Mouse (Mus musculus): Measurements from ENCODE around the gene Rhox1. TPM values are rescaled to one million over a fixed set of nuclear protein-coding genes. Genes with fewer than 3 reads are reported as not detected.
"Not testable (repeated sequence)": the region's sequence is repeated elsewhere in the genome, so short reads cannot be mapped to it uniquely, and the experiment has no call there.

The Rhox1 gene
- polyA plus RNA-seq (2015; fragmentation: Nextera tagmentation; extraction: Ambion mirVana), result not detected in 2 replicates

DNA sequence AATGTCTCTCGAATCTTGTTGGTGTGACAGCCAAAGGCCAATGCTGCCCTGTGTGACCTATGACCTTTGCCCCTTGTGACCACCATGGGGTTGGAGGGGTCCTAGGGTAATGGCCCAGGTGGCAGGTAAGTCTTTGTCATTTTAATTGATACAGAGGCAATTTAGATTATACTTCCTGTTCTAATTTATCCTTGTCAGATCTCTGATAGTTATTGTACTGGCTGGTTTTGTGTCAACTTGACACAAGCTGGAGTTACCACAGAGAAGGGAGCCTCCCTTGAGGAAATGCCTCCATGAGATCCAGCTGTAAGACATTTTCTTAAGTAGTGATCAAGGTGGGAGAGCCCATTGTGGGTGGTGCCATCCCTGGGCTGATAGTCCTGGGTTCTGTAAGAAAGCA is at the start of gene Rhox1:
Rhox1 (minus strand) TSS at position 101 of the 400 bp plus-strand sequence.
- not testable (repeated sequence) for ATAC-seq; H3K9ac ChIP-seq (ENCODE audit: low read depth, low read length); H3K27ac ChIP-seq (ENCODE audit: low read length); H3K4me1 ChIP-seq (ENCODE audit: control insufficient read depth, insufficient read depth, low read length); H3K9me3 ChIP-seq (ENCODE audit: control insufficient read depth, low read length); H3K27me3 ChIP-seq (replicated peaks; ENCODE audit: control insufficient read depth, insufficient read depth, low read length); H3K36me3 ChIP-seq (ENCODE audit: control insufficient read depth, insufficient read depth, low read length); H3K4me2 ChIP-seq (ENCODE audit: low read depth, low read length); H3K4me3 ChIP-seq (ENCODE audit: low read length)
- 71% methylated on average over 1 of the region's 1 CpGs for WGBS

DNA sequence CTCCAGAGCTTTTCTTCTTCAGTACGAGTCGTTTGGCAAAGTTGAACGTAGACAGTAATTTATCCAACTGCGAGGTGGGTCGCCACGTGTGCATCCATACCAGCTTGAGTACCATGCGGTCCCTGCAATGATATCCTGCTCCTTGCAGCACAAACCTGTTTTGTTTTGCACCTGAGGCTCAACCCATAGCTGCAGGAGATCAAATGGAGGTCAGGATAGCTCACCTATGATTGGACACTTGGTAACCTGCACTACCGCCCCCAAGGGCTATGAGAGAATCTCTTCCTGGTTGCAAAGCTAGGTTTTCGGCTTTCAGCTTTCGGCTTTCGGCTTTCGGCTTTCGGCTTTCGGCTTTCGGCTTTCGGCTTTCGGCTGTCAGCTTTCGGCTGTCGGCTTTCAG is 43.0 kb upstream of the Rhox1 start, which contains the start of gene Rhox4a:
Rhox4a (plus strand) TSS at position 301 of the 400 bp plus-strand sequence.
- not testable (repeated sequence) for H3K4me2 ChIP-seq (ENCODE audit: low read depth, low read length); H3K4me1 ChIP-seq (ENCODE audit: control insufficient read depth, insufficient read depth, low read length); H3K36me3 ChIP-seq (ENCODE audit: control insufficient read depth, insufficient read depth, low read length); H3K27ac ChIP-seq (ENCODE audit: low read length); H3K9ac ChIP-seq (ENCODE audit: low read depth, low read length); H3K27me3 ChIP-seq (replicated peaks; ENCODE audit: control insufficient read depth, insufficient read depth, low read length); ATAC-seq; H3K9me3 ChIP-seq (ENCODE audit: control insufficient read depth, low read length); H3K4me3 ChIP-seq (ENCODE audit: low read length)
- WGBS, result 96% methylated on average over 10 of the region's 19 CpGs

DNA sequence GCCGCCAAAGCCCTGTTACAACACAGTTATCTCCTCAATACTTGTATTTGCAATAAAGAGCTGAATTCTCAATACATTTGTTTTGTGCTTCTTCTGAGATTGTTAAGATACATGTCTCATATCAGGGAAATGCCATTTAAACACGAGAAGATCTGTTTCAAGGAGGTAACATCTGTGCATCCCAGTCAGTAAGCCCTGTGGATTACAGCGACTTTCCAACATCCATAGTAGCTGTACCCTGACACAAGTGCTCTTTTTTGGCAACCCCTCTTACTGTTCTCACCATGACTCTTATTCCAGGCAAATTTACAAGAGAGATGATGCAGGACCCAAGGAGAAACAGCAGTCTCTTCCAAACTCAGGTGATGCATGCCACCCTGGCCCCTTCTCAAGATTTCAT is 27.6 kb upstream of the Rhox1 start, which contains the start of gene Rhox3a:
Rhox3a (plus strand) TSS at position 301 of the 400 bp plus-strand sequence.
- not testable (repeated sequence) for H3K9me3 ChIP-seq (ENCODE audit: control insufficient read depth, low read length); H3K4me3 ChIP-seq (ENCODE audit: low read length); H3K4me1 ChIP-seq (ENCODE audit: control insufficient read depth, insufficient read depth, low read length); H3K36me3 ChIP-seq (ENCODE audit: control insufficient read depth, insufficient read depth, low read length); H3K27me3 ChIP-seq (replicated peaks; ENCODE audit: control insufficient read depth, insufficient read depth, low read length); H3K27ac ChIP-seq (ENCODE audit: low read length); H3K4me2 ChIP-seq (ENCODE audit: low read depth, low read length); ATAC-seq; H3K9ac ChIP-seq (ENCODE audit: low read depth, low read length)
- WGBS, result no CpG with 5 or more reads among the region's 3 CpGs

GRCm38 (mm10) chrX:37244676-37245075 is 22.6 kb upstream of the Rhox1 start, which contains the start of gene Rhox2a:
Gene Rhox2a, plus strand, starts transcription at chrX:37244976.
- not testable (repeated sequence) for H3K4me2 ChIP-seq (ENCODE audit: low read depth, low read length); H3K4me3 ChIP-seq (ENCODE audit: low read length); H3K27ac ChIP-seq (ENCODE audit: low read length); H3K4me1 ChIP-seq (ENCODE audit: control insufficient read depth, insufficient read depth, low read length); H3K27me3 ChIP-seq (replicated peaks; ENCODE audit: control insufficient read depth, insufficient read depth, low read length); ATAC-seq; H3K9ac ChIP-seq (ENCODE audit: low read depth, low read length); H3K36me3 ChIP-seq (ENCODE audit: control insufficient read depth, insufficient read depth, low read length); H3K9me3 ChIP-seq (ENCODE audit: control insufficient read depth, low read length)
- no CpG with 5 or more reads among the region's 9 CpGs for WGBS

GRCm38 (mm10) chrX:37210941-37211340 is 11.1 kb downstream of the Rhox1 start, which contains the start of gene Gm9:
Gene Gm9, minus strand, starts transcription at chrX:37211041.
- Histone ChIP-seq H3K4me1 (ENCODE audit: control insufficient read depth, insufficient read depth, low read length) (no peaks in the 10 kb centered on the region), H3K27ac (ENCODE audit: low read length) (no peak within 1 kb of the TSS)
- WGBS, result 86% methylated on average over 10 of the region's 10 CpGs

DNA sequence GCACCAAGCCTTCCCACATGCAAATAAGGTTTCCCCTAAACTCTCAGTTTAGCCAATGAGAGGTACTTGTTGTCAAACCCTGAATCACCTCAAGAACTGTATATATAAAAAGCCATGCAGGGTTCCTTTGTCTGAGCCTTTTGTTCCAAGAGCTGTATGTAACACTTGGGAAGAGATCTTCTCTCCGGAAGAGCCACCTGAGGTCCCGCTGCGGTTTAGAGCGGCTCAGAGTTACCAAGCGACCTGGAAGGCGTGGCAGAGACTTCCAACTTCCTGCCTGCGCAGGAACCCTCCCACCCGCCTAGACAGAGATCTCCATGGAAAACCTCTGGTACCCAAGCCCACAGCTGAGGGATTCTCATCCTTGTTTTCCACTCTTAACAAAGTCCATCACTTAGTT is 23.4 kb downstream of the Rhox1 start:
- no peak for ATAC-seq

More at GRCm38 (mm10) chrX:37210941-37211340, 11.1 kb downstream of the Rhox1 start, which contains the start of gene Gm9:
- Histone ChIP-seq H3K4me3 (ENCODE audit: low read length) (no peak within 1 kb of the TSS), H3K27me3 (replicated peaks; ENCODE audit: control insufficient read depth, insufficient read depth, low read length) (no peaks in the 10 kb centered on the region), H3K36me3 (ENCODE audit: control insufficient read depth, insufficient read depth, low read length) (no peaks in the 10 kb centered on the region), H3K4me2 (ENCODE audit: low read depth, low read length) (no peak within 1 kb of the TSS), H3K9ac (ENCODE audit: low read depth, low read length) (no peak within 1 kb of the TSS), H3K9me3 (ENCODE audit: control insufficient read depth, low read length) (no peaks in the 10 kb centered on the region)
- ATAC-seq, result no peak

DNA sequence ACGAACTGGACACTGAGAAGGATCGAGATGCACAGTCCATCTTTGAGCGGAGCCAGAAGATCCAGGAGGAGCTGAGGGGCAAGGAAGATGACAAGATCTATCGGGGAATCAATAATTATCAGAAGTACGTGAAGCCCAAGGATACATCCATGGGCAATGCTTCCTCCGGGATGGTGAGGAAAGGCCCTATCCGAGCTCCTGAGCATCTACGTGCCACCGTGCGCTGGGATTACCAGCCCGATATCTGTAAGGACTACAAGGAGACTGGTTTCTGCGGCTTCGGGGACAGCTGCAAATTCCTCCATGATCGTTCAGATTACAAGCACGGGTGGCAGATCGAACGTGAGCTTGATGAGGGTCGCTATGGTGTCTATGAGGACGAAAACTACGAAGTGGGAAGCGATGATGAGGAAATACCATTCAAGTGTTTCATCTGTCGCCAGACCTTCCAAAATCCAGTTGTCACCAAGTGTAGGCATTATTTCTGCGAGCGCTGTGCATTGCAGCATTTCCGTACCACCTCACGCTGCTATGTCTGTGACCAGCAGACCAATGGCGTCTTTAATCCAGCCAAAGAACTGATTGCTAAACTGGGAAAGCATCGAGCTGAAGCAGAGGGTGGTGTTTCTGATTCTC is 30.2 kb downstream of the Rhox1 start:
- ATAC-seq, result peak; percentile 22; the same call in 1 of the 2 replicates
- Histone ChIP-seq H3K4me1 (ENCODE audit: control insufficient read depth, insufficient read depth, low read length) (no peaks in the 10 kb centered on the region), H3K27me3 (replicated peaks; ENCODE audit: control insufficient read depth, insufficient read depth, low read length) (no peaks in the 10 kb centered on the region), H3K36me3 (ENCODE audit: control insufficient read depth, insufficient read depth, low read length) (no peaks in the 10 kb centered on the region), H3K4me3 (ENCODE audit: low read length) (peak overlapping the region; percentile 62), H3K27ac (ENCODE audit: low read length) (no peak overlapping the region), H3K9ac (ENCODE audit: low read depth, low read length) (peak overlapping the region; percentile 67), H3K9me3 (ENCODE audit: control insufficient read depth, low read length) (no peaks in the 10 kb centered on the region), H3K4me2 (ENCODE audit: low read depth, low read length) (peak overlapping the region; percentile 64)
- 24% methylated on average over 28 of the region's 28 CpGs for WGBS

More for the DNA sequence above, 23.4 kb downstream of the Rhox1 start:
- H3K4me2 ChIP-seq (ENCODE audit: low read depth, low read length), result no peak overlapping the region
- no peak overlapping the region for H3K27ac ChIP-seq (ENCODE audit: low read length)
- H3K9ac ChIP-seq (ENCODE audit: low read depth, low read length), result no peak overlapping the region
- H3K27me3 ChIP-seq (replicated peaks; ENCODE audit: control insufficient read depth, insufficient read depth, low read length), result no peaks in the 10 kb centered on the region
- no peaks in the 10 kb centered on the region for H3K36me3 ChIP-seq (ENCODE audit: control insufficient read depth, insufficient read depth, low read length)
- H3K9me3 ChIP-seq (ENCODE audit: control insufficient read depth, low read length), result no peaks in the 10 kb centered on the region
- no peaks in the 10 kb centered on the region for H3K4me1 ChIP-seq (ENCODE audit: control insufficient read depth, insufficient read depth, low read length)
- H3K4me3 ChIP-seq (ENCODE audit: low read length), result no peak overlapping the region
- WGBS, result 59% methylated on average over 8 of the region's 8 CpGs

DNA sequence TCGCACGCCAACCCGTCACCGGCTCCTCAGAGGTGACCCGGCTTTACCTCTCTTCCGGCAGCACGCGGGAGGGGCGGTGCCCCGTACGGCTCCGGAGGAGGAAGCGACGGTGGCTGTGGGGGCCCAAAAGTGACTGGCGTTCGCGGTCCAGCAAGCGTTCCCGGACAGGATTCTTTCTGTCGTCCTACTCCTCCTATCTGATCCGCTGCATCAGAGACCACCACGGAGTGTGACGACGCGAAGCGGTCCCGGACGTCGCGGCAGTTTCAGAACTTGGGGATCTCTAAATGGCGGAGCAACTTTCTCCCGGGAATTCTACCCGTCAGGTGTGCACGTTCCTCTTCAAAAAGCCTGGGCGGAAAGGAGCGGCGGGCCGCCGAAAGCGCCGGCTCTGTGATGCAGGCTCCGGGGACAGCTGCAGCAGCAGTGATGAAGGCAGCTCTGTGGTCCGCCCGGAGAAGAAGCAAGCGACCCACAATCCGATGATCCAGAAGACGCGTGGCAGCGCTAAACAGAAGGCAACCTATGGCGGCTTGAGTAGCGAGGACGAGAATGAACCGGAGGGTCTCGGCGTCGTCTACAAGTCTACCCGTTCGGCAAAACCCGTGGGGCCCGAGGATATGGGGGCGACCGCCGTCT is 30.8 kb downstream of the Rhox1 start, which contains the start of the genes Ndufa1 and Rnf113a1:
Ndufa1 (minus strand) TSS at position 59 of the 639 bp plus-strand sequence.
Rnf113a1 (plus strand) TSS at position 141 of the 639 bp plus-strand sequence.
- Histone ChIP-seq H3K27ac (ENCODE audit: low read length) (0 out of 2 replicates have a peak within 1 kb of the TSS, but pooled peaks have one; percentile 51), H3K36me3 (ENCODE audit: control insufficient read depth, insufficient read depth, low read length) (no peaks in the 10 kb centered on the region), H3K27me3 (replicated peaks; ENCODE audit: control insufficient read depth, insufficient read depth, low read length) (no peaks in the 10 kb centered on the region), H3K4me3 (ENCODE audit: low read length) (peak within 1 kb of the TSS; percentile 62), H3K9me3 (ENCODE audit: control insufficient read depth, low read length) (no peaks in the 10 kb centered on the region), H3K9ac (ENCODE audit: low read depth, low read length) (peak within 1 kb of the TSS; percentile 67), H3K4me1 (ENCODE audit: control insufficient read depth, insufficient read depth, low read length) (no peaks in the 10 kb centered on the region), H3K4me2 (ENCODE audit: low read depth, low read length) (peak within 1 kb of the TSS; percentile 64)
- WGBS, result 18% methylated on average over 54 of the region's 63 CpGs
- peak; percentile 93 for ATAC-seq

GRCm38 (mm10) chrX:37190755-37191104 is 31.3 kb downstream of the Rhox1 start:
- H3K4me3 ChIP-seq (ENCODE audit: low read length), result peak overlapping the region; percentile 62
- H3K27ac ChIP-seq (ENCODE audit: low read length), result no peak overlapping the region
- ATAC-seq, result no peak
- peak overlapping the region; percentile 67 for H3K9ac ChIP-seq (ENCODE audit: low read depth, low read length)
- H3K27me3 ChIP-seq (replicated peaks; ENCODE audit: control insufficient read depth, insufficient read depth, low read length), result no peaks in the 10 kb centered on the region
- H3K4me2 ChIP-seq (ENCODE audit: low read depth, low read length), result peak overlapping the region; percentile 56
- no peaks in the 10 kb centered on the region for H3K36me3 ChIP-seq (ENCODE audit: control insufficient read depth, insufficient read depth, low read length)
- 17% methylated on average over 18 of the region's 20 CpGs for WGBS
- no peaks in the 10 kb centered on the region for H3K9me3 ChIP-seq (ENCODE audit: control insufficient read depth, low read length)
- H3K4me1 ChIP-seq (ENCODE audit: control insufficient read depth, insufficient read depth, low read length), result no peaks in the 10 kb centered on the region
